Mouse (Mus musculus): ENCODE data around the gene Adarb2.
"Not testable (repeated sequence)": the region's sequence is repeated elsewhere in the genome, so short reads cannot be mapped to it uniquely, and the experiment has no call there.

Gene Adarb2

GRCm38 (mm10) chr13:8560485-8560884 is 357.8 kb downstream of the Adarb2 start:
- POLR2A ChIA-PET = no interaction called here
- CTCF ChIA-PET = interaction anchor here in 1 of 4 experiments (0.6 kb wide), 1 partner anchor 1960 kb away, joined by 4 read pairs; no protein-coding TSS in a partner anchor

- POLR2A ChIA-PET = no interaction called here
- CTCF ChIA-PET = no interaction called here
These were observed 360.5 kb downstream of the Adarb2 start for GRCm38 (mm10) chr13:8563161-8563560.

- POLR2A ChIA-PET = no interaction called here
- CTCF ChIA-PET = no interaction called here
These were observed 364.7 kb downstream of the Adarb2 start for GRCm38 (mm10) chr13:8567111-8568026.

DNA sequence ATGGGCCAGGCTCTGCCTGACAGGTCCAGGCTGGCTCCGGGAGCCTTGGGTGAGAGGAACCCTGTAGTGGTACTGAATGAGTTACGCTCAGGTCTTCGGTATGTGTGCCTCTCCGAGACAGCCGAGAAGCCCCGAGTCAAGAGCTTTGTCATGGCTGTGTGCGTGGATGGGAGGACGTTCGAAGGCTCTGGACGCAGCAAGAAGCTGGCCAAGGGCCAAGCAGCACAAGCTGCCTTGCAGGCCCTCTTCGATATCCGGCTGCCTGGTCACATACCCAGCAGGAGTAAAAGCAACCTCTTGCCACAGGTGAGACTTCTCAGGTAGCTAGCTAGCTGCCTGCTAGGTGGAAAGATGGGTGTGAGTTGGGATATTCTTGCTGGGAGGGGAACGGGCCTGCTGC is 367.6 kb downstream of the Adarb2 start:
- POLR2A ChIA-PET = no interaction called here

GRCm38 (mm10) chr13:8573908-8574307 is 371.2 kb downstream of the Adarb2 start:
- CTCF ChIA-PET = no interaction called here
- POLR2A ChIA-PET = no interaction called here

More for the DNA sequence above, 367.6 kb downstream of the Adarb2 start:
- CTCF ChIA-PET = no interaction called here

- ChIA-PET POLR2A (interaction anchor here in 1 of 4 experiments (0.6 kb wide), 1 partner anchor 99 kb away, joined by 3 read pairs; no protein-coding TSS in a partner anchor), CTCF (interaction anchor here in 1 of 4 experiments (0.5 kb wide), 1 partner anchor 261 kb away, joined by 5 read pairs; no protein-coding TSS in a partner anchor)
These were observed 381.8 kb downstream of the Adarb2 start for GRCm38 (mm10) chr13:8584257-8585005.

- POLR2A ChIA-PET = no interaction called here
- CTCF ChIA-PET = interaction anchor here in 1 of 4 experiments (0.5 kb wide), 1 partner anchor 356 kb away, joined by 3 read pairs; no protein-coding TSS in a partner anchor
These were observed 384.8 kb downstream of the Adarb2 start for GRCm38 (mm10) chr13:8587447-8587846.

- POLR2A ChIA-PET = no interaction called here
- CTCF ChIA-PET = no interaction called here
These were observed 387.8 kb downstream of the Adarb2 start for GRCm38 (mm10) chr13:8590460-8590859.

DNA sequence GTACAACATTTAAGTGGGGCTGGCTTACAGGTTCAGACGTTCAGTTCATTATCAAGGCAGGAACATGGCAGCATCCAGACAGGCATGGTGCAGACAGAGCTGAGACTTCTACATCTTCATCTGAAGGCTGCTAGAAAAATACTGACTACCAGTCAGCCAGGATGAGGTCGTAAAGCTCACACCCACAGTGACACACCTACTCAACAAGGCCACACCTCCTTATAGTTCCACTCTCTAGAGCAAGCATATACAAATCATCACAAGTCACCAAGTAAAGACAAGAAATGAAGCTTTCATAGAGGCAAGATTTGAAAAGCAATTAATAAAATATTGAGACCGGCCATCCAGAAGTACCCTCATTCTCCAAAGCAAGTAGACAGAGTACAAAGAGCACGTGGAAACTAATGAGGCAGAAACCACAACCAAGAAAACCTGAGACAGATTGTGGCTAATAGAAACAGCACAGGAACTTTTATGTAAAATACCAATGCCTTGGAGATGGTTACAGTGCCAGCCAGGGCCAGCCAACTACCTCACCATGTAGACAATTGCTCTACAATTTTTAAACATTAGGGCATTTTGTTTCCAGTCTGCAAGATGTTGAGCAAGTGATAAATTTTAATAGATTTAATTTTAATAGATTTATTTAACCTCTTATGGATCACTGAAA is 394.4 kb downstream of the Adarb2 start:
- POLR2A ChIA-PET = no interaction called here
- CTCF ChIA-PET = no interaction called here

GRCm38 (mm10) chr13:8597647-8598017 is 395.0 kb downstream of the Adarb2 start:
- POLR2A ChIA-PET = no interaction called here
- CTCF ChIA-PET = no interaction called here

DNA sequence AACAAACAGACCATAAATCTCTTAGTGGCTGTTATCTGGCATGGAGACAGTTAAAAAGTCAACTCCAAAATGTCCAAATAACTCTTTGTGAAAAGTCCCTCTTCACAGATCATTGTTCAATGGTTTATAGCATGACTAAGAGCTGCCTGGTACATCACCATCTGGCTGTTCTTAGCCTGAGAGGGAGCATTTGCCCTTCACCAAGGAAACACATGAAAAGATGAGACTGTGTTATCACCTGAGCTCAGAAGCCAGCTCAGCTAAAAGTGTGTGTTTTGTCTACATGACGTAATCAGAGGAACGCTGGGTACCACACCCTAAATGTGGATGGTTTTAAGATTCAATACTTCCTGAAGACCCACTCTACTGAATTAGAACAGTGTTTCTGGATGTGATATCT is 403.0 kb downstream of the Adarb2 start:
- CTCF ChIA-PET = no interaction called here
- POLR2A ChIA-PET = no interaction called here

GRCm38 (mm10) chr13:8608040-8608439 is 405.4 kb downstream of the Adarb2 start:
- ChIA-PET CTCF (no interaction called here), POLR2A (no interaction called here)

DNA sequence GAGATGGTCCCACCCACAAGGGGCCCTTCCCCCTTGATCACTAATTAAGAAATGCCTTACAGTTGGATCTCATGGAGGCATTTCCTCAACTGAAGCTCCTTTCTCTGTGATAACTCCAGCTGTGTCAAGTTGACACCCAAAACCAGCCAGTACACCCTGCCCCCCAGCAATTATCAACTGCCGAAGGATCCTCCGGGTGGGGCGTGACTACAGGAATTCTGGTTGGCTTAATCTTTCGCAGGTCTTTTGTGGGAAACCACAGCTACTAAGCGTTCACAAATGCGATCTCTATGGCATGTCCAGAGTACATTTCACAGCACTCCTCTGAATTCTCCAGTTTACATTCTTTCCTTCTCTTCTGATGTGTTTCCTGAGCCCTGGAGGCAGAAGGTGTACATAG is 406.3 kb downstream of the Adarb2 start:
- POLR2A ChIA-PET, CTCF ChIA-PET: not testable (repeated sequence)

DNA sequence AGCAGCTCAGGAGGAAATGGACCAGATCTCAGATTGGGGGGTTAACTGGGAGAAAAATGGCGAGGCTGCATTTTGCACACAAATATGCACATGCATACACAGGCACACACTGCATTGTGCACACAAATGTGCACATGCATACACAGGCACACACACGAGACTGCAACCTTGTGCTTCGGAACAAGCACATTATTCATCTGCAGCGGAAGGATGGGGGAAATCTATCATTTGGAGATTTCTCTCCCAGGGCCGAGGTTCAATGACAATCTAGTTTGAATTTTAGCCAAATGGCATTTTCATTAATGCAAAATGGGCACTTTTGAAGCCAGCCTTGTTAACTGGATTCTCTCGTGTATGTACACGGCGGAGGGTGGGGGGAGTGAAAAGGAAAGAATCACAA is 408.3 kb downstream of the Adarb2 start:
- POLR2A ChIA-PET = no interaction called here
- CTCF ChIA-PET = no interaction called here

- CTCF ChIA-PET = no interaction called here
- POLR2A ChIA-PET = no interaction called here
These were observed 410.1 kb downstream of the Adarb2 start for GRCm38 (mm10) chr13:8612618-8613391.

GRCm38 (mm10) chr13:8616685-8617084 is 414.0 kb downstream of the Adarb2 start:
- ChIA-PET CTCF (no interaction called here), POLR2A (no interaction called here)

DNA sequence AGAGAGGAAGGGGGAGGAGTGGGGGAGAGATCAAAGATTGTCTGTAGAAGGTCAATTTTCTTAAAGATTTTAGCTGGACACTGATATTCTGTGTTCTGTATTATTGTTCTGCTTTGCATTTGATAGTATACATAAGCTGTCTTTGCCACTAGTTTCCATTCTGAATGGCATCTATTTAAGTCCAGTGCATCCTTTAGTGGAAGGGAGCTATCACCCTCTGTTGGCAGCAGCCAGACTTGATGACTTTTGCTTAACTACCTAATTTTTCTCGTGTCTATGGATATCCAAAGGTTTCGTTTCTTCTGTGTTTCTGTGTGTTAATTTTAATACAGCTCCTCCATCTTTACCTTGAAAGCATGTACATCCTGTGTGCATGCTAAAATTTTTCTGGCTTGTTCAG is 419.6 kb downstream of the Adarb2 start:
- ChIA-PET CTCF (no interaction called here), POLR2A (no interaction called here)

GRCm38 (mm10) chr13:8629565-8629964 is 426.9 kb downstream of the Adarb2 start:
- ChIA-PET POLR2A (interaction anchor here in 1 of 4 experiments (0.6 kb wide), 1 partner anchor 997 kb away, joined by 7 read pairs; no protein-coding TSS in a partner anchor), CTCF (no interaction called here)

- ChIA-PET CTCF (no interaction called here), POLR2A (no interaction called here)
These were observed 429.0 kb downstream of the Adarb2 start for GRCm38 (mm10) chr13:8631618-8632017.

GRCm38 (mm10) chr13:8632072-8632471 is 429.4 kb downstream of the Adarb2 start:
- CTCF ChIA-PET = no interaction called here
- POLR2A ChIA-PET = no interaction called here

Measured in embryonic stem cell, embryonic (primary cell).